Mouse (Mus musculus) urinary bladder, postnatal 25 days (tissue): ENCODE measurements around the gene Olfr1099.

Experiments used
- DNase-seq: peaks from one replicate; pipeline ENCODE4 v3.0.0; 2022; ENCODE audit warnings: low spot score

The Olfr1099 gene

GRCm38 (mm10) chr2:86960593-86960992, at the start of gene Olfr1099:
Gene Olfr1099 (minus strand): TSS chr2:86960693.
- no peak for DNase-seq

- DNase-seq: no peak
Observed at GRCm38 (mm10) chr2:86998098-86998497, 37.6 kb upstream of the Olfr1099 start, which contains the start of gene Olfr1102. Gene Olfr1102 (plus strand): TSS chr2:86998398.

GRCm38 (mm10) chr2:86991121-86991520, 30.6 kb upstream of the Olfr1099 start, which contains the start of gene Olfr1101:
Gene Olfr1101 (minus strand): TSS chr2:86991221.
- DNase-seq: no peak

- DNase-seq: no peak
Observed at GRCm38 (mm10) chr2:86979854-86980253, 19.4 kb upstream of the Olfr1099 start, which contains the start of gene Olfr1100. Gene Olfr1100 (minus strand): TSS chr2:86979954.

- DNase-seq: no peak
Observed at GRCm38 (mm10) chr2:86926557-86926956, 33.9 kb downstream of the Olfr1099 start.

- no peak for DNase-seq
Observed at GRCm38 (mm10) chr2:86924445-86924844, 36.0 kb downstream of the Olfr1099 start, which contains the start of gene Olfr1098. Gene Olfr1098 (minus strand): TSS chr2:86924545.

- no peak for DNase-seq
Observed at GRCm38 (mm10) chr2:86905647-86906046, 54.8 kb downstream of the Olfr1099 start.
